Mouse (Mus musculus) thymus, adult 2 months (tissue): ENCODE results near the gene Snrnp25. TPM values are rescaled to one million over a fixed set of nuclear protein-coding genes. Genes with fewer than 3 reads are reported as not detected.
A peak's percentile ranks its signal among the peaks of the same experiment; 100 is the strongest.

Experiments
- DNase-seq: peaks from one replicate; pipeline ENCODE4 v3.0.0; 2021
- H3K27ac ChIP-seq: fragments of 200-500 bp; 2 replicates; pipeline ENCODE4 v1.5.1; 2012; ENCODE audit warnings: low read length, control low read depth; ENCODE audit not compliant: control insufficient read depth, insufficient read depth
- H3K27me3 ChIP-seq: fragments of 200-500 bp; 2 replicates; pipeline ENCODE4 v1.6.1; 2012; ENCODE audit warnings: mild to moderate bottlenecking, low read length, moderate library complexity, mixed read lengths; ENCODE audit not compliant: control insufficient read depth, insufficient read depth
- H3K36me3 ChIP-seq: fragments of 200-500 bp; 2 replicates; pipeline ENCODE4 v1.6.1; 2012; ENCODE audit warnings: mild to moderate bottlenecking, low read length, moderate library complexity; ENCODE audit not compliant: control insufficient read depth, insufficient read depth
- H3K4me1 ChIP-seq: fragments of 200-500 bp; replicated peaks from 2 replicates; pipeline ENCODE4 v1.6.1; 2012; ENCODE audit warnings: low read length; ENCODE audit not compliant: control insufficient read depth, insufficient read depth
- H3K4me3 ChIP-seq: fragments of 200-500 bp; 2 replicates; pipeline ENCODE4 v1.5.1; 2012; ENCODE audit warnings: mild to moderate bottlenecking, low read length, control low read depth, moderate library complexity; ENCODE audit not compliant: control insufficient read depth, insufficient read depth
- CTCF ChIP-seq: fragments of 200-500 bp; IDR thresholded peaks from 2 replicates; pipeline ENCODE4 v1.5.1; 2012; ENCODE audit warnings: mild to moderate bottlenecking, control low read depth, low read length, moderate library complexity, borderline replicate concordance; ENCODE audit not compliant: control insufficient read depth, poor library complexity, insufficient read depth; ENCODE audit errors: extremely low read depth
- POLR2A ChIP-seq: fragments of 200-500 bp; IDR thresholded peaks from 2 replicates; pipeline ENCODE4 v1.6.1; 2012; ENCODE audit warnings: mild to moderate bottlenecking, low read length, control low read depth, moderate library complexity; ENCODE audit not compliant: control insufficient read depth, poor library complexity, insufficient read depth; ENCODE audit errors: extremely low read depth
- WGBS: fragments of 180-500 bp; shearing (Covaris S2); methylation state at CpG from one replicate; pipeline ENCODE4 v1.1.7; 2018; 5-methylcytosine and 5-hydroxymethylcytosine counted together
- polyA plus RNA-seq: library from polyadenylated mRNA; depleted of rRNA; stranded (reverse); fragments of >200 nt; gene quantifications from 2 replicates; pipeline ENCODE4 v1.2.3, GENCODE M21; 2012; rRNA removed

Gene Snrnp25
- polyA plus RNA-seq = 56.3 and 66.1 TPM in 2 replicates

DNA sequence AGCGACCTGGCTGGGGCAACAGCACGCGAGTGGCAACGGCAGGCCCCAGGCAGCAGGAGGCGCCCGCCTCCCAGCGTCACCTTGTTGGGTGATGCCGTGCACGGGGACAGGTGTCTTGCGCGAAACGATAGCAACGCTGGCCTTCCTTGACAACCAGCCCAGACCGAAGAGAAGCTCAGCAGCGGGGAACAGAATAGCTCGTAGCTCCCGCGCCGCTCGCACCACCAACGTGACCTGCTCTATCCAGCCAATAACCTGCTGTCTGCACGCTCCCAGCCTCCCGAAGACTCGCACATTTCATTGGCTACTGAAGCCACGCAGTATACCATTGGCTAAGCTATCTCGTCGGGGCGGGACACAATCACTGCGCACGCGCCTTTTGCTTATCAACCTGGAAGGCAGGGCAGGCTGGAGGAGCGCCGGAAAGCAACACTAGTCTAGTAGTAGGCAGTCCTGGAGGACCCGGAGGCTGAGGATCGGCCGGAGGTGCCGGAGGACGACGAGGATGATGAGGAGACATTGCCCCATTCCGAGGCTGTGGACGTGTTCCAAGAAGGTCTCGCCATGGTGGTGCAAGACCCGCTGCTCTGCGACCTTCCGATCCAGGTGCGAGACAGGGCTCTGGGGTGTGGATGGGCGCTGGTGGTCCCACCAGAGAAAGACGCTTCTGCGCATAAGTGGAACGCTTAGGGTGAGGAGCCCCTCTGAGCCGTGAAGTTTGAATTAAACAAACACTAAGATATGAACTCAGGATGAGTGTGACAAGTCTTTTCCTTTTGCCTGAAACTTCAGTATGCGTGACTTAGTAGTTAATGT, at the start of gene Snrnp25:
TSS of gene Snrnp25 (plus strand) at position 358 of the 816 bp plus-strand sequence.
- TF ChIP-seq CTCF = peak; percentile 59; the same call in 1 of the 2 replicates
- TF ChIP-seq POLR2A = peak; percentile 84
- under 1% methylated on average over 52 of the region's 52 CpGs for WGBS
- peaks cover 6% of the 10 kb centered on the region; the same call in 1 of the 2 replicates for H3K36me3 ChIP-seq
- peak; percentile 95 for DNase-seq
- H3K27me3 ChIP-seq = no peaks in the 10 kb centered on the region
- peak within 1 kb of the TSS; percentile 87 for H3K4me3 ChIP-seq
- no peak within 1 kb of the TSS for H3K27ac ChIP-seq
- H3K4me1 ChIP-seq = peaks cover 13% of the 10 kb centered on the region

DNA sequence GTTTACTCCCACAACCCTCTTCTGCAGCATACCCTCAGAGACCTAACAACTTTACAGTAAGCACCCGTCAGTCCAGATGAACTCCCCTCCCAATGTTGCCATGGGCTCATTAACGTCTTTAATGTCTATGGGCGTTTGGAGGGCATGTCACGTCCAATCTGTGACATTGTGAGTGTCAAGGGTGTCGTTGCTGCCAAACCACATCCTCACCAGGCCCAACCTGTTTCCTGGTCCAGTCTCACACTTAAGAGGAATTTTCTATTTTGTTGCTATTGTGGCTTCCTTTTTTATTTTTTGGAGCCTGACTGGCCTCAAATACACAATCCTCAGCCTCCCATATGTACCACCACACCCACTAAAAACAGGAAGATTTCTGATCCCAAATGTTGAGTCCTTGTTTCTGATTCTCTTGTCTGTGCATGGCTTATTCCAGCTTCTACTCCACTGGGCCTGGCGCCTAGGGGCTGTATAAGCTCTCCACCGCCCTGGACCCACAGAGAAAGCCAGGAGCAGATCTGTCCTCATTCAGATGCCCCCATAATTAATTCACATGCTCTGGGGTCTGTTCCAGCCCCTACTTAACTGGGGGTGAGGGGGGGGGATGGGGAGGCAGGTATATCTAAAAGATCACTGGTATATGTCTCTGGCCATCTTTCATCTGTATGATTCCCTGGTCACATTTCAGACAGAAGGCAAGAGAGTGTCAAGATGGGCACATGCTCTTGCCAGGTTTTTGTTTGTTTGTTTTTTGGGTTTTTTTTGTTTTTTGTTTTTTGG, 48.2 kb upstream of the Snrnp25 start:
- TF ChIP-seq POLR2A = no peak
- no peak for TF ChIP-seq CTCF
- DNase-seq = no peak
- H3K36me3 ChIP-seq = no peaks in the 10 kb centered on the region
- H3K4me3 ChIP-seq = no peak overlapping the region
- H3K27me3 ChIP-seq = no peaks in the 10 kb centered on the region
- WGBS = 60% methylated on average over 7 of the region's 7 CpGs
- H3K27ac ChIP-seq = no peak overlapping the region
- H3K4me1 ChIP-seq = peaks cover 5% of the 10 kb centered on the region

DNA sequence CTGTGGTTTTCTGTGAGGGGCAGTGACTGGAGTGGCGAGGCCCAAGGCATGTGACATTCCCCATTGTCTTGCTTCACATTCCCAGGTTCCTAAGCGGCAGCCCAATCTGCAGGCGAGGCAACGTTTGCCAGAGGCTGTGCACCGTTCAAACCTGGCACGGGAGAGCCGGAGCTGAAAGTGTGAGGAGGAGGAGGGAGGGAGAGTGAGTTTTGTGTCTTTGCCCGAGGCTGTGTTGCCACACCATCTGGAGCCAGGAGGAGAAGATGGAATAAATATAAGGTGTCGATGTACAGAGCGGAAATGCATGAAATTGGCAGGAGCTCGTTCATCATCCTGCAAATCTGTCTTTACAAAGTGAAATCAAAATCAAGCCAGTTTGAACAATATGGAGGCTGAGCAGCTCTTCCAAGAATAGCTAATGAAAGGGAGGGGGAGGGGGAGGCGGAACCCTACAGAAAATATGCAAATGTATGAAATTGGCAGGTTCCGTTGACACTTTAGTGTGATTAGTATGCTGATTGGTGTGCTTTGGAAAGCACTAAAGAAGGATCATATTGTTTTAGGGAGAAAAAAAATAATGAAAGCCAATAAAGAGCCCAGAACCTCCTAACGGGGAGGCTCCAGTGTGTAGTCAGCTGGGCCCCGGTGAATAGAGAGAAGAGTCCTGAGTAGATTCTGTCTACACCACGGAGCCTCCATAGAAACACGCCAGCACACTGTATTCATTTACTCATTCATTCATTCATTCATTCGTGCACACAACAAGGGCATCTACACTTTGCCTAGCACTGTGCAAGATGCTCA, 47.2 kb upstream of the Snrnp25 start:
- no peak overlapping the region for H3K4me3 ChIP-seq
- no peak for TF ChIP-seq CTCF
- no peak for TF ChIP-seq POLR2A
- no peaks in the 10 kb centered on the region for H3K36me3 ChIP-seq
- WGBS = 94% methylated on average over 18 of the region's 18 CpGs
- H3K27ac ChIP-seq = no peak overlapping the region
- H3K27me3 ChIP-seq = no peaks in the 10 kb centered on the region
- H3K4me1 ChIP-seq = peaks cover 10% of the 10 kb centered on the region
- no peak for DNase-seq

DNA sequence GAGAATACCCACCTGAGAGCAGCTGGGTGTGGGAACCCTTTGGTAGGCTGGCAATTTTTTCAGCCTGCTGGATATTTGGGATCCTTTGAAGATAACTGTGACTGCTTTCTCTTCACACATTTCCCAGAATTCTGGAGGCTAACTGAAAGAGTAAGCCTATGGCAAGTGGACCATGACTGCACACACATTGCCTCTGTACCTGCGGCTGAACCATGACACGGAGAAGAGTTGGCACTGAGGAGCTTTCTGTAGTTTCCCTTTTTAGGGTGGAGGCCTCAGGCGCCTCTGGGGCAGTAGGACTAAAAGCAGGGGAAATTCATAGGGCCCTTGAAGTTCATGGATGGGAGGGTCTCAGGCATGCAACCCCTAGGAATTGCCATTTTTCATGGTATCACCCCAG, 46.0 kb upstream of the Snrnp25 start:
- Histone ChIP-seq H3K27me3 (no peaks in the 10 kb centered on the region), H3K4me3 (no peak overlapping the region), H3K27ac (no peak overlapping the region), H3K36me3 (no peaks in the 10 kb centered on the region), H3K4me1 (peaks cover 10% of the 10 kb centered on the region)
- WGBS = 86% methylated on average over 3 of the region's 3 CpGs
- DNase-seq = no peak
- no peak for TF ChIP-seq CTCF
- TF ChIP-seq POLR2A = no peak

DNA sequence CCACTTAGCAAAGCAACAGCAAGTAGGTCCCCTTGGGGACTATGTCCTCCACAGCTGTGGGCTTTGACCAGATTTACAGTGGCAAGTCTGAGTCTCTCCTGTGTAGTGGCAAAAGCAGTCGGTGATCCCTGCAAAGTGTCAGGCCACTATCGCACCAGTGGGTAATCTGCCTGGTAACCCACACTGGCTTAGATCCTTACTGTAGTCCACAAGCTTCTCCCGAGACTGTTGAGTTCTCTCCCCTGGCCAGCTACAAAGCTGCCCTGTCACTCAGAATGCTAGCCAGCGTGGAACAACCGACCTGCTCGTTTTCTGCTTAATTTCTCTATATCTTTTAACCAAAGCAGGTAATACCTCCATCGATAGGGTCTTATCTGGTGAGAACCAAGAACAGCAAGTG, 44.9 kb upstream of the Snrnp25 start:
- Histone ChIP-seq H3K27me3 (no peaks in the 10 kb centered on the region), H3K4me1 (peaks cover 10% of the 10 kb centered on the region), H3K36me3 (no peaks in the 10 kb centered on the region), H3K4me3 (no peak overlapping the region), H3K27ac (no peak overlapping the region)
- no peak for DNase-seq
- TF ChIP-seq CTCF (no peak), POLR2A (no peak)
- WGBS = 92% methylated on average over 7 of the region's 7 CpGs

DNA sequence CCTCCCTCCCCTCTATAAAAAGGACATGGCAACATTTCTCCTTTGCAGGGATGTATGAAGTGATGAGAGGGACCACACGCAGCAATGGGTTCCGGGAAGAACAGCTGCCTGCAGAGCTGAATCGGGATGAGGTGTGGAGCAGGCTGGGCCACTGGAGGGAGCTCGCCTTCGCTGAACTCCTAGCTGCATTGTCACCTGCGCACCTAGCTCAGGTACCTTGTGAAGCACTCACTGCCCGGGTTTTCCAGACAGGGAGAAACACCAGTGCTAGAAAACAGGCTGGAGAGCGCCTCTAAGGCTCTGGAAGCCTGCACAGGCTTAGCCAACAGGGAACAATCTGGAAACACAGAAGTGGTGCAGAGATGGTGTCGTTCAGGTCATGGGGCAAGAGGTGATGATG, 43.7 kb upstream of the Snrnp25 start:
- Histone ChIP-seq H3K27me3 (no peaks in the 10 kb centered on the region), H3K27ac (no peak overlapping the region), H3K4me1 (peaks cover 10% of the 10 kb centered on the region), H3K36me3 (no peaks in the 10 kb centered on the region), H3K4me3 (no peak overlapping the region)
- TF ChIP-seq CTCF = no peak
- TF ChIP-seq POLR2A = no peak
- WGBS = 56% methylated on average over 9 of the region's 9 CpGs
- peak; percentile 11 for DNase-seq
